Mouse (Mus musculus) frontal cortex, postnatal 14 days (tissue): ENCODE measurements around the gene Ubiad1.

Source experiments
- DNase-seq, 2 experiments: peaks; one replicate each; pipeline ENCODE4 v3.0.0; 2022; ENCODE audit warnings: low spot score in 2 of 2

The Ubiad1 gene

GRCm38 (mm10) chr4:148444250-148444967 lies at the start of gene Ubiad1:
TSS of gene Ubiad1 (minus strand) at chr4:148444771.
- DNase-seq, result peak; percentile 52 to 63

- no peak for DNase-seq
Observed at GRCm38 (mm10) chr4:148491448-148491847, 46.9 kb upstream of the Ubiad1 start.

DNA sequence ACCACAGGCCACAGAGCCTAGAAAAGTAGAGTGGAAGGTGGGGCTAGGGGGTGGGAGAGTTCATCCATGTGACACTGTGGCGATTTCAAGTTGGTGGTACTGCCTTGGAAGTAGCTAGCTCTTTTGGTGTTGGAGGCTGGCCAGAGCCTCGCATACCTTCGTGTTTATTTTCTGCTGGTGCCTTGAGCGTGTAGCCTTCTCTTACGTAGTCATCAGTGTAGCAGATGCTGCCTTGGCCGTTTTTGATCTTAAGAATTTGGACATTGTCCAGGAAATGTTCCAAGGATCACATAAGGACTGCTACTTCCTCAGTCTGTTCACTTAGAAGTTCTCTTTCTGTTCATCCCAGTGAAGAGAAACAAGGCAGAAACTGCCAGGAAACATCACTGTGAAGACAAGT lies 45.9 kb upstream of the Ubiad1 start:
- DNase-seq, result no peak

DNA sequence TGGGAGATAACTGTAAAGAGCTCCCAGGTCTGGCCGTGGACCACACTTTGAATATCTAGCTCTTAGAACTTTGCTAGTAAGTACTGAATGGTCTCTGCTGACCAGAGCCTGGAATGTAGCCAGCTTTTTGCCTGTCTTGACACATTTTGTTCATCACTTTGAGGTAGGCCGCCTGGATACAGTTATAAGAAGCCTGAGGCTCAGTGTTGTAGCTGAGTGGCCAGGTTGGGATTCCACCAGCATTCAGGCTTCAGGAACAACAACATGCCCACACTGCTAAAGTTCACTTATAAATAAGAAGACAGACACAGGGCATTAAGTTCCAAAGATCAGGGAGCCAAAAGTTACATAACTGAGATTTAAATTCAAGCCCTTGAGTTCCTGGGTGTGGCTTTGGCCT lies 43.3 kb upstream of the Ubiad1 start:
- no peak for DNase-seq

GRCm38 (mm10) chr4:148484511-148484910 lies 39.9 kb upstream of the Ubiad1 start:
- no peak for DNase-seq

DNA sequence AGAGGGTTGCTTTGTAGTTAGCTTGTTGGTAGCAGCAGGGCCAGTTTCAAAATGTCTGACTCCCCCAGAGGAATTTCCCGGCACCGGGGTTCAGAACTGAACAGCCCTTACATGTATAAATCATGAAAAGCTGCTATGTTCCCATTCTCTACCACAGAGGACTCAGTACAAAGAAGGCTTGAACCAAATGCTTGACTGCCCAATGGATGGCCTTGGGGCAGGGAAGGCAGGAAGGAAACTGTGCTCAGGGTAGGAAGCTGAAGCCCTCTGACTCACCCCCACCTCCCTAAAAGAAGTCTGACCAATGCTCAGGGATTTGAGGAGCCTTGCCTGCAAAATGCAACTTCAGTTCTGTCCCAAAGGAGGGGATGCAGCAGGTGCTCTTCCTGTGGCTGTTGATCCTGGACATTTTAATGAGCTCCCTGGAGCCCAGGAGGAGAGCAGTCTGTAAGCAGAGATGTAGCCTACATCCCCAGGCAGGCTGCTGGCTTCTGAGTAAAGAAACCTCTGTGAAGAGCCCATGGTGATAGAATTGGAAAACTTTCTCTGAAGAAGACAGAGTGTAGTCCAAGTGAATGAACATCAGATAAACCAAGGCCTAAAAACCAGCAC lies 37.1 kb upstream of the Ubiad1 start:
- DNase-seq, result no peak

DNA sequence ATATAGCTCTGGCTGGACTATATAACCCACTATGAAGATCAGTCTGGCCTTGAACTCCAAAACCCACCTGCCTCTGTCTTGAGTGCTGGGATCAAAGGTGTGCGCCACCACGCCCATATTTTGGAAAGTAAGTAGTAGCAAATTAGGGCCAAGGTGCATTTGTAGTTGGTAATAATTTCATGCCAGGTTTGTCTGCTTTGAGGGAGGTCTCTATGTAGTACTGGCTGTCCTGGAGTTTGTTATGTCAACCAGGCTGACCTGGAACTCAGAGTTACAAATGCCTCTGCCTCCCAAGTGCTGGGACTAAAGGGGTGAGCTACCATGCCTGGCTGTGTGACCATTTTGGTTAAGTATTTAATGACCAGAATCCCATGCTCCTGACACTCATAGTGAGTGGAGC lies 35.7 kb upstream of the Ubiad1 start:
- no peak for DNase-seq

- no peak for DNase-seq
Observed at GRCm38 (mm10) chr4:148473496-148473895, 28.9 kb upstream of the Ubiad1 start.

DNA sequence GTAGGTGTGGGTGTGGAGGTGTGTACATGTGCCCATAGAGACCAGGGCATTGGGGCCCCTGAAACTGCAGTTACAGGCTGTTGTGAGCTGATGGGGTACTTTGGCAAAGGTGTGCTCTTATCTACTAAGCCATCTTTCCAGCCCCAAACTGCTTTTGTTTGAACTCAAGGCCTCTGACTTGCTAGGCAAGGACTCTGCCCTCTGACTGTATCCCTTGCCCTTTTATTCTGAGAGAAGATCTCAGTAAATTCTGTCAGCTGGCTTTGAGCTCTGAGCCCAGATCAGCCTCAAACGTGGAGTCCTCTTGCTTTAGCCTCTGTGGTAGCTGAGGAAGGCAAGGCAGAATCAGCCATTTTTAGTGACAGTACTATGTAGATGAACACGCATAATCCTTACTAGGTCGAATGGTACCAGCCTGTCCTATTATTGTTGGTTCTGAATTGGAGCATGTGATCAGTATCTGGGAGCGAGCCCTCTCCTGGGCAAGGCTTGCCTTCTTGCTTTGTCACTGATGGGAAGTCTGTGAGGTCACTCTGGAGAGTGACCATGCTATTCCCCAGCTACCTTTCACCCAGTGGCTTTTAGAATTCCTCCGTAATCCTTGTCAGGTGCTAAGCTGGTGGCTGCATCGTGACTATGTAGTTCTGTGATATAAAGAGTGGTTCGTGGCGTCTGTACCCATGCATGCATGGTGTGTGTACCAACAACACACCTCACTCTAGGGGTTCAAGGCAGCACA lies 28.0 kb upstream of the Ubiad1 start:
- DNase-seq, result no peak

- DNase-seq, result no peak
Observed at GRCm38 (mm10) chr4:148471363-148471806, 26.8 kb upstream of the Ubiad1 start.

GRCm38 (mm10) chr4:148469487-148470252 lies 25.1 kb upstream of the Ubiad1 start:
- DNase-seq, result no peak

- no peak for DNase-seq
Observed at GRCm38 (mm10) chr4:148468396-148468795, 23.8 kb upstream of the Ubiad1 start.

- no peak for DNase-seq
Observed at GRCm38 (mm10) chr4:148466511-148467079, 22.0 kb upstream of the Ubiad1 start.

DNA sequence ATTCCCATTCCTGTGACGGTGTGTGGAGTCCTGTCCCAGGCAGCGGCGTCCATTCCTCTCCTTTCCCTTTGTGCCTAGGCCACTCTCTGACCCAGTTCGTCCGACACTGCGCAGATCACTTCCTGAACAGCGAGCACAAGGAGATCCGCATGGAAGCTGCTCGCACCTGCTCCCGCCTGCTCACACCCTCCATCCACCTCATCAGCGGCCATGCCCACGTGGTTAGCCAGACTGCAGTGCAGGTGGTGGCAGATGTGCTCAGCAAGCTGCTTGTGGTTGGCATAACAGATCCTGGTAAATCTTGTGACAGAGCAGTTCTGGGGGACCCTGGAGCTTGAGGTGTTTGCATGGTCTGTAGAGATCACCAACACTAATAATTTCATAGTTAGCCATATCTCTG lies 20.3 kb upstream of the Ubiad1 start:
- DNase-seq, result no peak

GRCm38 (mm10) chr4:148464301-148464700 lies 19.7 kb upstream of the Ubiad1 start:
- no peak for DNase-seq

DNA sequence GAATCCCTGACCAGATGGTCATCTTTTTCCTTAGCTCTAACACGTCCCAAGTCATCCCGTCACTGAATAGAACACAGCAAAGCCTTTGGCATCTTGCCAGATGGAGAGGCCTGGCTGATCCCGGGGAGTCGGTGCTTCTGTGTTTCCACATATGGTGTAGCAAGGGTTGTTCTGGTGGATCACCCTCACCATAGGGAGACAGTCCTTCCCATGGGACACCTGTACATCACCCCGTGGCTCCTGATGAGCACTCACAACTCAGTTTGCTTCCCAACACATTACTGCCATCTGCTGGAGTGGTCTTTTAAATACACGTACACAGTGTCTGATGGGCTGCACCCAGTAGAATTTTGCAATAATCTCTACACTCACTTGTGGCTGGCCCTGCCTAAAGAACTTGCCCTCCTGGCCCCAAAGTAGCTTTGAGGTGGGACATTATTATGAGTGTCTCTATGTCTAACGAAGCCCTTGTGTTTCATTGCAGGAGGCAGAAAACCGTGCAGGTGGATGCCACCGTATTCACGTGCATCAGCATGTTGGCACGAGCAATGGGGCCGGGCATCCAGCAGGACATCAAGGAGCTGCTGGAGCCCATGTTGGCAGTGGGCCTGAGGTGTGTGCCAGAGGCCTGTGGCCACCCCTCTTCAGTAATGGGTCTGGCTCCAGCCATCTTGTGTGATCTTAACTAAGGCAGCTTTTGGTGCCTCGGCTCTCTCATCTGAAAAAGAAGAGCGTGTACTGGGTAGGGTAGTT lies 18.8 kb upstream of the Ubiad1 start:
- DNase-seq, result no peak

- no peak for DNase-seq
Observed at GRCm38 (mm10) chr4:148462717-148463116, 18.1 kb upstream of the Ubiad1 start.

DNA sequence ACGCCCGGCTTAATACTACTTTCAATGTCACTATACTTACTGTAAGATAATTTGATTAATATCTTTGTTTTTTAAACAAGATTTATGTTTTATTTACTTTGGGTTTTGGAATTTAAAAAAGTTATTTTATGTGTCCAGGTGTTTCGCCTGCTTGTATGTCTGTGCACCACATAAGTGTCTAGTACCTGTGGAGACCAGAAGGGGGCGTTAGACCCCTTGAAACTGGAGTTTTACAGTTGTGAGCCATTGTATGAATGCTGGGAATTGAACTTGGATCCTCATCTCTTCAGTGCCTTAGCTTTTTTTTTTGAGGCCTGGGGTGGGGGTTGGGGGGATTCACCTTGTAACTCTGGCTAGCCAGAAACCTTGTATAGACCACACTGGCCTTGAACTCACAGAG lies 17.2 kb upstream of the Ubiad1 start:
- no peak for DNase-seq

- DNase-seq, result no peak
Observed at GRCm38 (mm10) chr4:148460656-148461284, 16.2 kb upstream of the Ubiad1 start.

DNA sequence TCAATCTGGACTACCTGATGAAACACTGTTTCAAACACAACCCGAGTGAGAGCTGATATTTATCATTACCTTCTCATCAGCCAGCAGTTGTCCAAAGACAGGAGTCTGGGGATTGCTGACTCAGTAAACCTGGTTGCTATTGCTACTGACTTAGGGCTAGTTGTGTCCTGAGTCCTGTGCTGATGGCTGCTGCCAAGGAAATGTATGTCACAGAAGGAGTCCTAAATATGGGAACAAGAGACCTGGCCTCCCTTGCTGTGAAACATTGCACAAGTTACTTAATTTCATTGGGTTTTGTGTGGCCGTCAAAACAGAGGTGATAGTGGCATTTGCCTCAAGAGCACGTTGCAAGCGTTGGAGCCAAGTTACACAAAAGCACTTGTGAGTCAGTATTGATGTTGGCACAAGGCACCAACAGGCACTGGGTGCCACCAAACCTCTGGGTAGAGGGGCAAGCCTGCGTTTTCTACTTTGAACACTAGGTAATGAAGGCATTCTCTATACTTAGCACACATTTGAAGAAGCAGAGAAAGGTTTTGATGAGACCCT lies 11.0 kb upstream of the Ubiad1 start:
- DNase-seq, result no peak
